Mouse (Mus musculus): Measurements from ENCODE around the gene Kcnq1. TPM values are rescaled to one million over a fixed set of nuclear protein-coding genes. Genes with fewer than 3 reads are reported as not detected.

Gene Kcnq1
- polyA plus RNA-seq, 1 experiment from 2014 or later, result 0.88 TPM

DNA sequence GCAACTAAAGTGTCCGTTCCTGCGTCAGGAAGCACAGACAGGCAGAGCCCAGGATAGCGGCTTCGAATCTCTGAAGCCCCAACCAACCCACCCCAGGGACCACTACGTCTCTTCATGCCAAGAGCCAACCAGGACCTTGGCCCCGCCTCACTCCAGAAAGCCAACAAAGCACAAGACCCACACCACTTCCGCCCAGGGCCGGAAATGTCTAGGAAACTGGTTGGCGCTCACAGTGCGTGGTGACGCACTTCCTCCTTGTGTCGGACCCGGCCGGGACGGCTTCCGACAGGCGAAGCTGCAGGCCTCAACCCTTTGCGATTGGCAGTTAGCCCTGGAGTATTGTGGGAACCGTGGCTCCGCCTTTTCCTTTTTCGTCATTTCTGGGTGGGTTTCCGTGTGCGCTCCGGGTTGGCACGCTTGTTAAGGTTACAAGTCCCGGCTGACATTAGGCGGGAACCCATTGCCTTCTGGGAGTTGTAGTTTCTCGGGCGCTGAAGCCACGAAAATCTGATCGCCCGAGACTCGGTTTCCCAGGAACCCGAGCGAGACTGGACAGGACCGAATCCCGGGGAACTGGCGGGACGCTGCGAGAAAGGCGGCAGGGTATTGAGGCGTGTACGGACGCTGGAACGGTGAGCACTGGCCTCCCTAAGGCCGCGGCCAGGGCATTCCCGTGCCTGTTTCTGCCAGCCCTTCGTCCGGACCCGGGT lies 37.1 kb upstream of the Kcnq1 start, which contains the start of gene Tssc4:
Gene Tssc4 (plus strand): TSS at position 368 of the 710 bp plus-strand sequence.
- H3K9ac ChIP-seq (replicated peaks), result peak within 1 kb of the TSS; percentile 86
- peak within 1 kb of the TSS; percentile 83 for H3K4me3 ChIP-seq (replicated peaks)
- H3K4me1 ChIP-seq, result peaks cover 43% of the 10 kb centered on the region
- H3K27me3 ChIP-seq (replicated peaks), result no peaks in the 10 kb centered on the region
- peak within 1 kb of the TSS; percentile 93 for H3K27ac ChIP-seq (replicated peaks)
- peaks cover 38% of the 10 kb centered on the region for H3K36me3 ChIP-seq
- under 1% methylated on average over 51 of the region's 51 CpGs for WGBS
- ATAC-seq (ENCODE audit: low FRiP score), result peak; percentile 95
- H3K9me3 ChIP-seq (replicated peaks), result no peaks in the 10 kb centered on the region
- H3K4me2 ChIP-seq, result peak within 1 kb of the TSS; percentile 100

DNA sequence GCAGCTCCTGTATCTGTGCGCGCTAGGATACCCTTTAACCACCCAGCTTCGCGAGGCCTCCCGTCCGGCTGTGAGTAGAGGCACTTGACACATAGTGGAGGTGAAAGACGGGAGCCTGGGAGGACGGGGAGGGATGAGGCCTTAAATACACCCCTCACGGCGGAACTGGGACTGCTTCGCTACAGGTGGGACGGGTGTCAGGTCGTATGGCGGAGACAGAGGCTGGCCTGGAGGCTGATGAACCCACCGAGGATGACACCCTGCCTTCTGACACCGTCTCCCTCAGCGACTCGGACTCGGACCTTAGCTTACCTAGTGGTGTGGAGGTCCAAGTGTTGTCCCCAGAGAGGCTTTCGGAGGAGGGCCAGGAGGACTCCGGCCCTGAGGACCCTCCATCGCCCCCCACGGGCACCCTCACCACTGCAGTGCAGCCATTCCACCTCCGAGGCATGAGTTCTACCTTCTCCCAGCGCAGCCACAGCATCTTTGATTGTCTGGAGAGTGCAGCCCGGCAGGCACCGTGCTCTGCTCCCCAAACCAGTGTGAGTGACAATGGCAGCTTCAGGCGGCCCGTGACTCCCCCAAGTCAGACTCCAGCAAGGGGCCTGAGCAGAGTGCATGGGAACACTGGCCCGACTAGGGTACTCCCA lies 36.3 kb upstream of the Kcnq1 start:
- Histone ChIP-seq H3K4me2 (peak overlapping the region; percentile 100), H3K4me3 (replicated peaks) (peak overlapping the region; percentile 83), H3K4me1 (peaks cover 39% of the 10 kb centered on the region), H3K27ac (replicated peaks) (peak overlapping the region; percentile 90), H3K36me3 (peaks cover 29% of the 10 kb centered on the region), H3K9ac (replicated peaks) (peak overlapping the region; percentile 86), H3K27me3 (replicated peaks) (no peaks in the 10 kb centered on the region), H3K9me3 (replicated peaks) (no peaks in the 10 kb centered on the region)
- WGBS, result 14% methylated on average over 30 of the region's 30 CpGs
- no peak; the same call in 1 of the 2 replicates for ATAC-seq (ENCODE audit: low FRiP score)

DNA sequence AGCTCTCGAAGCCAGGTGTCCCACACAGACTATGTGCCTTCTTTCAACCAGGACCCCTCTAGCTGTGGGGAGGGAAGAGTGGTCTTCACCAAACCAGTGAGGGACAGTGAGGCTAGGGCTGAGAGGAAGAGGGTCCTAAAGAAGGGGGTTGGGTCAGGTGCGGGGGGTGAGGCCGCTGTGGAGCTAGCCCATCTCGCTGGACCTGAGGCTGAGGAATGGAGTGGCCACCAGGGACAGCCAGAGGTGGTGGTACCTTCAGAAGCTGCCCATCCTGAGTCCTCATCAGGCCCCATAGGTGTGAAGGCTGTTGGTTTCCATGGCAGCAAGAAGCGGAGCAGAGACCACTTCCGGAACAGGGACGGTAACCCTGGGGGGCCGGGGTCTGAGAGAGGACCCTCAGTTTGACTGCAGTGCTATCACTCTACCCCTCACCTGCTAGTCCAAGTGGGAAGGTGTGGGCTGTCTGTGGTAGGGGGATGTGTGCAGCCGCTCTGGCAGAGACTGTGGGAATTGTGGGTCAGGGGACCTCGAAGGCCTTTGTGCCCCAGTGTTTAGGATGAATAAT lies 35.6 kb upstream of the Kcnq1 start:
- Histone ChIP-seq H3K27ac (replicated peaks) (no peak overlapping the region), H3K9ac (replicated peaks) (peak overlapping the region; percentile 86), H3K4me3 (replicated peaks) (peak overlapping the region; percentile 83), H3K36me3 (peaks cover 22% of the 10 kb centered on the region), H3K4me2 (peak overlapping the region; percentile 100), H3K27me3 (replicated peaks) (no peaks in the 10 kb centered on the region), H3K4me1 (peaks cover 39% of the 10 kb centered on the region), H3K9me3 (replicated peaks) (no peaks in the 10 kb centered on the region)
- no peak for ATAC-seq (ENCODE audit: low FRiP score)
- WGBS, result 90% methylated on average over 10 of the region's 10 CpGs

DNA sequence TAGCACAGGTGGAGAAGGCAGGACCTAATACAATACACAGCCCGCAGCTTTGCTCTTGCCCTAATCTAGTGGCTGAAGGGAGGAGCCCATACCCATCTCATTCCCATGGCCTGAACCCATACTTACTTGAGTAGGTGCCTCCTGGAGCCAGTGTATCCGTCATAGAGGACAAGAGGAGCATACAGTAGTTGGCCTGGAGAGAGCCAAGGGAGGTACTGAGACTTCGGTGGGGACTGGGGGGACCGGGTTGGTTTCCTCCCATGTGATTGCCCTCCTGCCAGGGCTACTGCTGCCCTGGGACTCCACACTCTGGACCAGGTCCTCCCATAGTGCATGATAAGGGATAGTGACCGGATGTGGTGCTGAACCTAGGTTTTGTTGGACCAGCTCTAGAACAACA lies 33.6 kb upstream of the Kcnq1 start:
- no peak overlapping the region for H3K4me2 ChIP-seq
- H3K27ac ChIP-seq (replicated peaks), result no peak overlapping the region
- ATAC-seq (ENCODE audit: low FRiP score), result no peak
- no peaks in the 10 kb centered on the region for H3K9me3 ChIP-seq (replicated peaks)
- 94% methylated on average over 5 of the region's 5 CpGs for WGBS
- peaks cover 2% of the 10 kb centered on the region for H3K36me3 ChIP-seq
- no peak overlapping the region for H3K9ac ChIP-seq (replicated peaks)
- no peaks in the 10 kb centered on the region for H3K27me3 ChIP-seq (replicated peaks)
- no peak overlapping the region for H3K4me3 ChIP-seq (replicated peaks)
- peaks cover 34% of the 10 kb centered on the region for H3K4me1 ChIP-seq

DNA sequence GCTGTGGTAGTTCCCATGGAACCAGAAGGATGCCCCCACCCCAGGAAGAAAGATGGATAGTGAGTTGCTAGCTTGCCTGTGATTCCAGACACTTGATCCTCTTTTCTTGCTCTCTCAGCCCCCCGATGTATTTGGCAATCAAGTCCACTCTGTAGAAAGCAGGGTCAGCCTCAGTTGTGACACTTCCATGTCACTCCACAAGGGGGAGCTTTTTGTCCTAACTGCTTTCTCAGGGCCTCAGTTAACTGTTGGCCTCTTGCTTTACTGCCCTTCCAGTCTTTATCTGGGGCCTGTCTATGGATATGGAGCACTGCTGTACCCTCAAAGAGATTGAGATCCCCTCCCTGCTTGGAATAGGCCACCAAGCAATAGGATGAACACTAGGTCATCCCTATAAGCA lies 33.1 kb upstream of the Kcnq1 start:
- no peak overlapping the region for H3K4me3 ChIP-seq (replicated peaks)

DNA sequence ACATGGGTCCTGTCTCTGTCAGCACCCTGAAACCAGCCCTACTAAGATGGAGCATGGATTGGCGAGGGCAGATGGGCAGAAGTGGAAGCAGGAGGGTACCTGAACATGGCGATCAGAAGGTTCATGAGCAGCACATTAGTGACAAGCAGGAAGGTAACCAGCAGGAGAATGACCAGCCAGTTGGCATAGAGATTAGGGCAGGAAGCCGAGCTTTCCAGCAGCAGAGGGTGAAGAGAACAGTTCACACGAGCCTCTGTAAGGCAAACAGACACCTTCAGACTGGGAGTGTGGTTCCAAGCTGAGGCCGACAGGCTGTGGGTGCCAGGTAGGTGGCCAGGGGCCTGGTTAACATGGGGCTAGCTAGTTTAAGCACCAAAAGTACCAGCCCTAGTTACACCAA lies 30.8 kb upstream of the Kcnq1 start:
- 81% methylated on average over 5 of the region's 5 CpGs for WGBS
- H3K27ac ChIP-seq (replicated peaks), result no peak overlapping the region
- H3K36me3 ChIP-seq, result no peaks in the 10 kb centered on the region; the same call in 1 of the 2 replicates
- no peak overlapping the region for H3K4me3 ChIP-seq (replicated peaks)
- no peak overlapping the region for H3K4me2 ChIP-seq
- no peaks in the 10 kb centered on the region for H3K27me3 ChIP-seq (replicated peaks)
- H3K9ac ChIP-seq (replicated peaks), result no peak overlapping the region
- H3K9me3 ChIP-seq (replicated peaks), result no peaks in the 10 kb centered on the region
- H3K4me1 ChIP-seq, result peaks cover 15% of the 10 kb centered on the region
- no peak for ATAC-seq (ENCODE audit: low FRiP score)

More for the DNA sequence above, 33.1 kb upstream of the Kcnq1 start:
- Histone ChIP-seq H3K27ac (replicated peaks) (no peak overlapping the region), H3K9me3 (replicated peaks) (no peaks in the 10 kb centered on the region), H3K4me2 (no peak overlapping the region), H3K9ac (replicated peaks) (no peak overlapping the region), H3K4me1 (peaks cover 29% of the 10 kb centered on the region), H3K27me3 (replicated peaks) (no peaks in the 10 kb centered on the region), H3K36me3 (no peaks in the 10 kb centered on the region; the same call in 1 of the 2 replicates)
- ATAC-seq (ENCODE audit: low FRiP score), result no peak
- 76% methylated on average over 1 of the region's 1 CpGs for WGBS

DNA sequence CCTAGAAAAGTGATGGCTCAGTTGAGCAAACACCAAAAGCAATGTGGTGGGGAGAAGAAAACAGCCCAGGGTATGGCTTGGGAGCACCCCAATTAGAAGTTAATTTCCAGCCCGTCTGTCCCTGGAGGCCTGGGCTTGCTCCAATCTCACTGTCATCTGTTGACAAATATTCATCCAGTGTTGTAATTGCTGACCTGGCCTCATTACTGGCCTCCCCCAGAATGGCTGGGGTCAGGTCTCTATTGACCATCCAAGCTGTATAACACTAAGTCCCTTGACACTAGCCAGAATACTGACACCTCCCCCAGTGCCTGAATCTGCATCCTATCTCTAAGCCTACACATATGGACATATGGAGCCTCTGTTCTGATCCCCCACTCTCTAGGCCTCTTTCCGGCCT lies 28.8 kb upstream of the Kcnq1 start:
- Histone ChIP-seq H3K36me3 (no peaks in the 10 kb centered on the region), H3K9me3 (replicated peaks) (no peaks in the 10 kb centered on the region), H3K4me3 (replicated peaks) (no peak overlapping the region), H3K4me1 (no peaks in the 10 kb centered on the region), H3K4me2 (no peak overlapping the region), H3K9ac (replicated peaks) (no peak overlapping the region), H3K27me3 (replicated peaks) (no peaks in the 10 kb centered on the region), H3K27ac (replicated peaks) (no peak overlapping the region)
- no peak for ATAC-seq (ENCODE audit: low FRiP score)
- WGBS, result 91% methylated on average over 2 of the region's 2 CpGs

DNA sequence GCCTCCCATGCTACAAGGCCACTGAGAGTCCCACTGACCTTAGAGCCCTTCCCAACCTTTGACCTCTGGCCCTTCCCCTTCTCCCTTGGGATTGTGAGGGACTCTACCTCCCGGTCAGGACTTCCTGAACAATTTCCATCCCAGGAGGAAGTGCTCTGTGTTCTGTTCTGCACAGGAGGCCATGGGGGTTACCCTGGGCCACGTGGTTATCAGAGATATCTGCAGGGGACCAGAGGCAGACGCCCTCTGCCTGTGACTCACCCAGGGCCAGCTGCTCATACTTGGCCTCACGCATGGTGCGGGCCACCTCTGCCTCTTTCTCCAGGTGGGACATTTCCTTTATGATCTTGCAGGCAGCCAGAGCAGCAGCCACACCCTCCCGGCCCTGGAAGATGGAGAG lies 24.1 kb upstream of the Kcnq1 start:
- 76% methylated on average over 6 of the region's 6 CpGs for WGBS

DNA sequence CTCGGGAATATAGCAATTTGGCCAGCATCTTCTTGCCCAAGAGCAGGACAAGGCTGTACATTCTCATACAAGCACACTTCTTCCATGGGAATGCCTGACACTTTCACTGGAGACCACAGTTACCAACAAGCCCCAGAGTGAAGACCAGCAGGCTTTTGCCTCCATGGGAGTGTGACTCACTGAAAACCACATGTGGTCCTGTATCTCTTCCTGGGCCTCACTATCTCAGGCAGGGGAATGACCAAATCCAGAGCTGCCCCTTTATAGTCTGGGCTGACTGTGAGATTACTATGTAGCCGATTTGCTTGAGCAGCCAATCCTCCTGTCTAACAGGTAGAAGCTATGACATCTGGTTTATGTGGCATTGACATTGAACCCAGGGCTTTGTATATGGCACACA lies 22.5 kb upstream of the Kcnq1 start:
- H3K9ac ChIP-seq (replicated peaks), result no peak overlapping the region
- H3K27me3 ChIP-seq (replicated peaks), result no peaks in the 10 kb centered on the region
- no peak for ATAC-seq (ENCODE audit: low FRiP score)
- H3K36me3 ChIP-seq, result no peaks in the 10 kb centered on the region
- H3K4me2 ChIP-seq, result no peak overlapping the region
- H3K9me3 ChIP-seq (replicated peaks), result no peaks in the 10 kb centered on the region
- H3K27ac ChIP-seq (replicated peaks), result no peak overlapping the region
- H3K4me1 ChIP-seq, result peaks cover 9% of the 10 kb centered on the region; the same call in 1 of the 2 replicates
- 88% methylated on average over 2 of the region's 2 CpGs for WGBS
- H3K4me3 ChIP-seq (replicated peaks), result no peak overlapping the region

More for the DNA sequence above, 24.1 kb upstream of the Kcnq1 start:
- Histone ChIP-seq H3K4me1 (peaks cover 6% of the 10 kb centered on the region; the same call in 1 of the 2 replicates), H3K9ac (replicated peaks) (no peak overlapping the region), H3K27me3 (replicated peaks) (no peaks in the 10 kb centered on the region), H3K36me3 (no peaks in the 10 kb centered on the region), H3K4me3 (replicated peaks) (no peak overlapping the region), H3K27ac (replicated peaks) (no peak overlapping the region), H3K9me3 (replicated peaks) (no peaks in the 10 kb centered on the region), H3K4me2 (no peak overlapping the region)
- ATAC-seq (ENCODE audit: low FRiP score), result no peak

DNA sequence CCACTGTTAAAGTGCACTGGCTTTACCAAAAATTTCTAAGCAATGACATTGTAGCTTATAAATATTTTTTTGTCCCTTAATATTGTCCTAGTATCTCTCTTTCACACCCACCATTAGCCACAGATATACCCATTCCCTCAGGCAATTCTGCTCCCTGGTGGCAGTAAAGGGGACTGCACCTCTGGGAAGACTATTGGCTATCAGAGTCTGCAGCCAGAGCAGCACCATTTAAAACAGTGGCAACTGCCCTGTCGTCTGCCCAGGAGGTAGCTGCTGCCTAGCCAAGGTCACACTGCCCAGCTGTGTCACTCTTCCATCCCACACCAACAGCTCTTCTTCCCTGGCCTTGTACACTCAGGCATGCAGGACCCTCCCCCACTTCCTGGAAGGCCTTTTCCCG lies 19.8 kb upstream of the Kcnq1 start:
- Histone ChIP-seq H3K27ac (replicated peaks) (peak overlapping the region; percentile 58), H3K4me2 (0 out of 2 replicates have a peak overlapping the region, but pooled peaks have one; percentile 13), H3K27me3 (replicated peaks) (no peaks in the 10 kb centered on the region), H3K4me3 (replicated peaks) (no peak overlapping the region), H3K9ac (replicated peaks) (no peak overlapping the region), H3K36me3 (no peaks in the 10 kb centered on the region), H3K9me3 (replicated peaks) (no peaks in the 10 kb centered on the region), H3K4me1 (peaks cover 9% of the 10 kb centered on the region; the same call in 1 of the 2 replicates)
- no peak for ATAC-seq (ENCODE audit: low FRiP score)
- 56% methylated on average over 2 of the region's 2 CpGs for WGBS

DNA sequence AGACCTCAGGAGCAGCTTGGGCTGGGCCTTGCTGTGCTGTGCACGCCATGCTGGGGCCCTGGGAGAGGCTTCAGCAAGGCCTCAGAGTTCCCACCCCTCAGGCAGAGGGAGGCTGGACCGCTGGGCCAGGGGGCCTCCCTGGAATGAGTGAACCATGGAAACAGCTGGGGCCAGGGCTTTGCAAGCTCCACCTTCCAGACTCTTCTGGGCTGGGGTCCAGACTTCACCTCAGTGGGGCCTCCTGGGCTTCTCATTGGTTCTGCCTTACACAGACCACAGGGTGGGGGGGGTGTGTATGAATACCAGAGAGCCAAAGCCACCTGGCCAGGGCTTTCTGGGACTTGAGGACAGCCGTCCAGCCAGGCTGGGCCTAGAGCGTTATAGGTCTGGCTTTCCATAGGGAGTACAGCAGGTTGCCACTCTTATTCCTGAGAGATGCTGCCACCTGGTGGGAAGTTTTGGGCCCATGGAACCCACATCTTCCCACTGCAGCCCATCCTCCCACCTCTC lies 19.0 kb upstream of the Kcnq1 start:
- no peaks in the 10 kb centered on the region for H3K9me3 ChIP-seq (replicated peaks)
- H3K27ac ChIP-seq (replicated peaks), result peak overlapping the region; percentile 58
- ATAC-seq (ENCODE audit: low FRiP score), result peak; percentile 31; the same call in 1 of the 2 replicates
- 0 out of 2 replicates have a peak overlapping the region, but pooled peaks have one; percentile 13 for H3K4me2 ChIP-seq
- no peak overlapping the region for H3K9ac ChIP-seq (replicated peaks)
- no peaks in the 10 kb centered on the region for H3K27me3 ChIP-seq (replicated peaks)
- WGBS, result 44% methylated on average over 4 of the region's 4 CpGs
- peaks cover 9% of the 10 kb centered on the region; the same call in 1 of the 2 replicates for H3K4me1 ChIP-seq
- H3K4me3 ChIP-seq (replicated peaks), result no peak overlapping the region
- H3K36me3 ChIP-seq, result no peaks in the 10 kb centered on the region
